Mouse (Mus musculus) ES-Bruce4 (cell line): ENCODE data around the gene Zfp871.

ENCODE experiments used
- CTCF ChIP-seq: IDR thresholded peaks from one replicate; pipeline ENCODE4 v1.8.1; 2011; ENCODE audit warnings: low read depth, low read length
- EP300 ChIP-seq: IDR thresholded peaks from 2 replicates; pipeline ENCODE4 v1.6.1; 2011; ENCODE audit warnings: low read depth, low read length; ENCODE audit not compliant: insufficient read depth
- POLR2A ChIP-seq: IDR thresholded peaks from one replicate; pipeline ENCODE4 v1.8.1; 2011; ENCODE audit warnings: low read length; ENCODE audit not compliant: insufficient read depth

- TF ChIP-seq CTCF (no peak), POLR2A (no peak), EP300 (no peak)
Observed at GRCm38 (mm10) chr17:32814136-32814535, 26.0 kb upstream of the Zfp871 start.
